In genomic region chr3:85634389-85635125, GRCm38 (mm10) we compare ENCODE assay signal across 20 mouse cellular contexts.
DNase-seq lines count a peak whose midpoint lies in the region; ATAC-seq and TF ChIP-seq lines count a peak whose summit lies in the region.
"Had no signal": no experiment of that assay in that cellular context is flagged by ENCODE, and none has a peak within 500 bp of the region (broad histone marks: within the 10 kb centered on the region; RNA-seq: fewer than 3 reads in every experiment).

No protein-coding gene starts in this region.

- H3K4me3 ChIP-seq in kidney, embryonic 14.5 days (ENCODE audit: low read length), result no peak overlapping the region
- H3K4me3 ChIP-seq in kidney, adult 2 months (ENCODE audit: insufficient read depth, low read depth, low read length), result no peak overlapping the region
- no peak overlapping the region for H3K4me3 ChIP-seq in limb, embryonic 14.5 days (replicated peaks; ENCODE audit: low read length)
- H3K4me3 ChIP-seq in limb, embryonic 10.5 days, result no peak overlapping the region
- no peak overlapping the region for H3K4me3 ChIP-seq in thymus, adult 2 months (ENCODE audit: control insufficient read depth, insufficient read depth, low read length)
- H3K4me3 ChIP-seq: embryonic facial prominence, embryonic 13.5 days; liver, embryonic 13.5 days; midbrain, embryonic 13.5 days had no signal

- H3K9ac ChIP-seq in kidney, embryonic 14.5 days (ENCODE audit: low read depth, low read length), result no peak overlapping the region
- no peak overlapping the region for H3K9ac ChIP-seq in limb, embryonic 14.5 days (ENCODE audit: low read depth, low read length, severe bottlenecking)
- H3K9ac ChIP-seq: embryonic facial prominence, embryonic 13.5 days; liver, embryonic 13.5 days; midbrain, embryonic 13.5 days had no signal

- no peak for TF ChIP-seq POLR2A in kidney, adult 2 months (IDR thresholded peaks at IDR 0.05; ENCODE audit: low read depth, low read length)
- no peak for TF ChIP-seq POLR2A in limb, embryonic 14.5 days (IDR thresholded peaks at IDR 0.05; ENCODE audit: borderline replicate concordance, extremely low read depth, insufficient read depth, insufficient read length)
- no peak for TF ChIP-seq POLR2A in thymus, adult 2 months (IDR thresholded peaks at IDR 0.05; ENCODE audit: control insufficient read depth, extremely low read depth, insufficient read depth, low read length, poor library complexity)

- ATAC-seq in kidney, embryonic 14.5 days (ENCODE audit: low FRiP score, low TSS enrichment), result peak; percentile 80; the same call in 1 of the 2 replicates
- ATAC-seq in limb, embryonic 14.5 days (ENCODE audit: low FRiP score, low read depth), result peak; percentile 26; the same call in 1 of the 2 replicates
- ATAC-seq: hindbrain, postnatal 0 days; midbrain, embryonic 13.5 days had no signal

- no peaks in the 10 kb centered on the region for H3K4me1 ChIP-seq in kidney, embryonic 14.5 days (ENCODE audit: control insufficient read depth, insufficient read depth, low read length)
- H3K4me1 ChIP-seq in kidney, adult 2 months (ENCODE audit: control insufficient read depth, insufficient read depth, low read length), result no peaks in the 10 kb centered on the region
- H3K4me1 ChIP-seq in limb, embryonic 14.5 days (ENCODE audit: control insufficient read depth, insufficient read depth, low read length), result no peaks in the 10 kb centered on the region
- no peaks in the 10 kb centered on the region for H3K4me1 ChIP-seq in limb, embryonic 10.5 days
- H3K4me1 ChIP-seq in thymus, adult 2 months (replicated peaks; ENCODE audit: control insufficient read depth, insufficient read depth, low read length), result no peaks in the 10 kb centered on the region
- H3K4me1 ChIP-seq: embryonic facial prominence, embryonic 13.5 days; liver, embryonic 13.5 days; midbrain, embryonic 13.5 days had no signal

- no peak overlapping the region for H3K4me2 ChIP-seq in kidney, embryonic 14.5 days (replicated peaks; ENCODE audit: low read depth, low read length)
- H3K4me2 ChIP-seq in limb, embryonic 14.5 days (replicated peaks; ENCODE audit: low read depth, low read length, severe bottlenecking), result no peak overlapping the region
- H3K4me2 ChIP-seq: embryonic facial prominence, embryonic 13.5 days; liver, embryonic 13.5 days; midbrain, embryonic 13.5 days had no signal

- H3K27me3 ChIP-seq in kidney, embryonic 14.5 days (ENCODE audit: control insufficient read depth, insufficient read depth, low read length), result no peaks in the 10 kb centered on the region
- H3K27me3 ChIP-seq in kidney, adult 2 months (replicated peaks; ENCODE audit: control insufficient read depth, insufficient read depth, low read length), result no peaks in the 10 kb centered on the region
- no peaks in the 10 kb centered on the region for H3K27me3 ChIP-seq in limb, embryonic 14.5 days (ENCODE audit: control insufficient read depth, insufficient read depth, low read length)
- no peaks in the 10 kb centered on the region for H3K27me3 ChIP-seq in limb, embryonic 10.5 days (ENCODE audit: low read depth, poor library complexity, severe bottlenecking)
- H3K27me3 ChIP-seq in thymus, adult 2 months (ENCODE audit: control insufficient read depth, insufficient read depth, low read length), result no peaks in the 10 kb centered on the region
- H3K27me3 ChIP-seq: embryonic facial prominence, embryonic 13.5 days; liver, embryonic 13.5 days; midbrain, embryonic 13.5 days had no signal

- TF ChIP-seq CTCF in kidney, adult 2 months (conservative IDR thresholded peaks at IDR 0.05; ENCODE audit: insufficient read depth, insufficient read length, low read depth, low read length), result no peak
- TF ChIP-seq CTCF in thymus, adult 2 months (IDR thresholded peaks at IDR 0.05; ENCODE audit: borderline replicate concordance, control insufficient read depth, extremely low read depth, insufficient read depth, low read length, poor library complexity), result no peak

- H3K27ac ChIP-seq in kidney, embryonic 14.5 days (ENCODE audit: low read depth, low read length), result no peak overlapping the region
- no peak overlapping the region for H3K27ac ChIP-seq in kidney, adult 2 months (ENCODE audit: insufficient read depth, low read depth, low read length)
- no peak overlapping the region for H3K27ac ChIP-seq in limb, embryonic 14.5 days (replicated peaks; ENCODE audit: low read depth, low read length)
- no peak overlapping the region for H3K27ac ChIP-seq in limb, embryonic 10.5 days
- H3K27ac ChIP-seq in thymus, adult 2 months (ENCODE audit: control insufficient read depth, insufficient read depth, low read length), result no peak overlapping the region
- H3K27ac ChIP-seq: embryonic facial prominence, embryonic 13.5 days; hindbrain, postnatal 0 days; liver, embryonic 13.5 days; midbrain, embryonic 13.5 days had no signal

- no peaks in the 10 kb centered on the region for H3K36me3 ChIP-seq in kidney, embryonic 14.5 days (ENCODE audit: control insufficient read depth, insufficient read depth, low read length)
- H3K36me3 ChIP-seq in kidney, adult 2 months (ENCODE audit: control insufficient read depth, insufficient read depth, low read length), result no peaks in the 10 kb centered on the region
- no peaks in the 10 kb centered on the region for H3K36me3 ChIP-seq in limb, embryonic 14.5 days (ENCODE audit: control insufficient read depth, insufficient read depth, low read length)
- no peaks in the 10 kb centered on the region for H3K36me3 ChIP-seq in limb, embryonic 10.5 days
- no peaks in the 10 kb centered on the region for H3K36me3 ChIP-seq in thymus, adult 2 months (ENCODE audit: control insufficient read depth, insufficient read depth, low read length)
- H3K36me3 ChIP-seq: embryonic facial prominence, embryonic 13.5 days; midbrain, embryonic 13.5 days had no signal

- WGBS in kidney, embryonic 14.5 days, result 43% methylated on average over 8 of the region's 8 CpGs
- WGBS in kidney, adult 2 months, result 70% methylated on average over 8 of the region's 8 CpGs
- WGBS in limb, embryonic 14.5 days, result 65% methylated on average over 8 of the region's 8 CpGs
- WGBS in limb, embryonic 10.5 days, result 92% methylated on average over 8 of the region's 8 CpGs
- WGBS in thymus, adult 2 months, result 94% methylated on average over 8 of the region's 8 CpGs

- H3K9me3 ChIP-seq in kidney, embryonic 14.5 days (ENCODE audit: control insufficient read depth, low read length), result no peaks in the 10 kb centered on the region
- H3K9me3 ChIP-seq in limb, embryonic 14.5 days (ENCODE audit: control insufficient read depth, low read length), result no peaks in the 10 kb centered on the region
- H3K9me3 ChIP-seq in limb, embryonic 10.5 days (replicated peaks), result no peaks in the 10 kb centered on the region
- H3K9me3 ChIP-seq: embryonic facial prominence, embryonic 13.5 days; liver, embryonic 13.5 days; midbrain, embryonic 13.5 days had no signal

- no peak for DNase-seq in kidney, adult 2 months
- no peak for DNase-seq in limb, embryonic 14.5 days (ENCODE audit: low spot score)
- DNase-seq in limb, embryonic 10.5 days (ENCODE audit: low spot score), result no peak
- DNase-seq in brain, embryonic 18.5 days (ENCODE audit: low read depth, low spot score), result peak; percentile 30
- DNase-seq in frontal cortex, postnatal 10 days (ENCODE audit: low spot score in 2 of 2), result no peak
- no peak for DNase-seq in thymus, adult 2 months
- DNase-seq: adrenal gland, postnatal 10 days; cerebellum, adult 8-10 months; gastrocnemius, postnatal 14 days; heart, postnatal 36 days; kidney, adult 9 months; layer of hippocampus, postnatal 36 days; left cerebral cortex, postnatal 4 days; liver, embryonic 13.5 days; retina, postnatal 1 day; thymus, postnatal 4 days had no signal
